Mouse (Mus musculus): ENCODE measurements around the gene Gm49359. TPM values are rescaled to one million over a fixed set of nuclear protein-coding genes. Genes with fewer than 3 reads are reported as not detected.
"Not testable (repeated sequence)": the region's sequence is repeated elsewhere in the genome, so short reads cannot be mapped to it uniquely, and the experiment has no call there.

Gene Gm49359
- polyA plus RNA-seq (2012; rRNA removed), result 0.84 and 1.4 TPM in 2 replicates

GRCm38 (mm10) chr13:62466424-62467334, at the start of gene Gm49359:
Gene Gm49359, minus strand, starts transcription at chr13:62466832.
- peak within 1 kb of the TSS; percentile 74 for H3K27ac ChIP-seq (ENCODE audit: control insufficient read depth, insufficient read depth, low read depth, low read length)
- not testable (repeated sequence) for H3K4me1 ChIP-seq (ENCODE audit: control insufficient read depth, insufficient read depth, low read length); H3K36me3 ChIP-seq (ENCODE audit: control insufficient read depth, insufficient read depth, low read length); H3K27me3 ChIP-seq (ENCODE audit: control insufficient read depth, insufficient read depth, low read length)
- peak within 1 kb of the TSS; percentile 90 for H3K4me3 ChIP-seq (ENCODE audit: control insufficient read depth, low read depth, low read length)
- peak; percentile 73 for TF ChIP-seq POLR2A (IDR thresholded peaks at IDR 0.05; ENCODE audit: control insufficient read depth, low read depth, low read length)

DNA sequence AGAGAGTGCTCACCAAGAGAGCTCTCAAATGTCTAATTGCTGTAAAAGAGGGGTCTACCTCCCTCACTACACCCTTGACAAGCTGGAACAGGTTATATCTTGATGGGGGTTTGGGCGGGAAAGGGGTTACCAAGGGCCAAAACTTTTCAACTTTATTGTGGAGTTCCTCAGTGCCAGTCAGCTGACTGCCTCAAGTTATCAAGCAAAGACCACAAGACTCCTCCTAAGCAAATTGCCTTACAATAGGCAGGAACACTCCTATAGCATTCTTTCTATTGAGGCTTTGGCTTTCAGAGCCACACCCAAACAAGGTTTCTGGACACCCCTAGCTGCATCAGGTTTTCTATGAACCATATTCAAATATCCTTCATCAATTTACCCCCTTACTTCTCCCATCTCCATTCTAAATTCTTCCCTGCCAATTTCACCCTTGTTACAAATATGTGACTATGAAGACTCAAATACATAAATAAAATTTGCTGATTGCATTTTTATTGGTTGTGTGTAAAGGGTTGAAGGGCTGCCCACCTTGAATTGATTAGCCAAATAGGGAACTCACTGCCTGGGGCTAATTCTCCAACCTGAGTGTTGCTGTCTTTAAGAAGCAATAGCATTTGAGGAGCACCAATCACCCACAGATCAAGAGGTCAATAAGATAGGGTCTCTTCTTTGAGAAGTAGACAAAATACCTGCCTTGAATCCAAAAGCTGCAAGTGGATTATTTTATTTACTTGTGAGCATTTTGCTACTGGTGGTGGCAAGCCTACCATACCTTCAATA, 44.2 kb upstream of the Gm49359 start:
- not testable (repeated sequence) for H3K36me3 ChIP-seq (ENCODE audit: control insufficient read depth, insufficient read depth, low read length); H3K4me3 ChIP-seq (ENCODE audit: control insufficient read depth, low read depth, low read length); H3K4me1 ChIP-seq (ENCODE audit: control insufficient read depth, insufficient read depth, low read length); H3K27me3 ChIP-seq (ENCODE audit: control insufficient read depth, insufficient read depth, low read length); H3K27ac ChIP-seq (ENCODE audit: control insufficient read depth, insufficient read depth, low read depth, low read length)

DNA sequence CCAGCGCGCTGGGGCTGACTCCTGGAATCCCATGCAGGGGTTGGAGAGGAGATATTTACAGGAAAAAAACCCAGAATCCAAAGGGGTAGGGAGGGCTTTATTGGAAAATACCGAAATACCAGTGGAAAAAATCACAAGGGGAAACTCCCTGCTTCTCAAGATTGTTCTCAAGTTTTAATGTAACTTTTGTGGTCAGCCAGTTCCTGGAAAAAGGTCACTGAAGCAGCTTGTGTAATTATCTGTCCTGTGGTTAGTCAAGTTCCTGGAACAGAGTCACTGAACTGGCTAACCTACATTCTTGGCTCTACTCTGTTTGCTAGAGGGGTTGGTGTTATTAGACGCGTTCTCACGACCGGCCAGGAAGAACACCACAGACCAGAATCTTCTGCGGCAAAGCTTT, 6.0 kb upstream of the Gm49359 start:
- not testable (repeated sequence) for H3K27ac ChIP-seq (ENCODE audit: control insufficient read depth, insufficient read depth, low read depth, low read length); H3K27me3 ChIP-seq (ENCODE audit: control insufficient read depth, insufficient read depth, low read length); H3K4me3 ChIP-seq (ENCODE audit: control insufficient read depth, low read depth, low read length); H3K36me3 ChIP-seq (ENCODE audit: control insufficient read depth, insufficient read depth, low read length); H3K4me1 ChIP-seq (ENCODE audit: control insufficient read depth, insufficient read depth, low read length)

GRCm38 (mm10) chr13:62469947-62470346, 3.3 kb upstream of the Gm49359 start:
- not testable (repeated sequence) for H3K4me3 ChIP-seq (ENCODE audit: control insufficient read depth, low read depth, low read length); H3K27ac ChIP-seq (ENCODE audit: control insufficient read depth, insufficient read depth, low read depth, low read length); H3K4me1 ChIP-seq (ENCODE audit: control insufficient read depth, insufficient read depth, low read length); H3K36me3 ChIP-seq (ENCODE audit: control insufficient read depth, insufficient read depth, low read length); H3K27me3 ChIP-seq (ENCODE audit: control insufficient read depth, insufficient read depth, low read length)
- peak; percentile 33; the same call in 1 of the 2 replicates for TF ChIP-seq CTCF (IDR thresholded peaks at IDR 0.05; ENCODE audit: control insufficient read depth, insufficient read depth, insufficient replicate concordance, low read depth, low read length)

Other genes with a start within 250 kb of the Gm49359 start
- gene Gm3604, start 83.7 kb downstream of the Gm49359 start, polyA plus RNA-seq (2012; rRNA removed), result 0.17 and 0.35 TPM in 2 replicates
- not detected in 2 replicates for gene Zfp935, start 91.7 kb upstream of the Gm49359 start, polyA plus RNA-seq (2012; rRNA removed)
- gene Zfp934, start 104.4 kb upstream of the Gm49359 start, polyA plus RNA-seq (2012; rRNA removed), result 0.64 and 1.2 TPM in 2 replicates
- gene 6720489N17Rik, start 157.3 kb upstream of the Gm49359 start, polyA plus RNA-seq (2012; rRNA removed), result not detected in 2 replicates

All from testis, adult 2 months (tissue).